9 mouse cellular contexts compared by ENCODE assay signal in the genomic region with DNA sequence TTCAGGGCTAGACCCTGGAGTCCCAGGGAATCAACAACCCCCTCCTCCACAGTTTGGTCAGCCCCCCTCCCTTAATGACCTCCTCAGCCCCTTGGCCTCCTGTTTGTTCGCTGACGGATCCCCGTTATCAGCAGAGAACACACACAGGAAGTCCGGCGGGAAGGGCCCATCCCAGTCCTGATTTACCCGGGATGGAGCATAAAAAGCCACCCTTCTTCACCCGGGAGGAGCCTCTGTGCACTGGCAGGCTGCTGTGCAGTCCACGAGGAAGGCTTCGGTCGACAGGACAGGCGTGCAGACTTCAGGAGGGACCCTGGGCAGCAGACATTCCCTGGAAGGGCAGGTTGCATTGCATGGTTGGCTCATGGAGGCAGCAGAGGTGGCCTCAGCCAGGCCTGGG. TPM values are rescaled to one million over a fixed set of nuclear protein-coding genes. Genes with fewer than 3 reads are reported as not detected.
A peak's percentile ranks its signal among the peaks of the same experiment; 100 is the strongest.
DNase-seq lines count a peak whose midpoint lies in the region; ATAC-seq and TF ChIP-seq lines count a peak whose summit lies in the region.
"Had no signal": no experiment of that assay in that cellular context is flagged by ENCODE, and none has a peak within 500 bp of the region (broad histone marks: within the 10 kb centered on the region; RNA-seq: fewer than 3 reads in every experiment).

No protein-coding gene starts in this region.

- H3K27ac ChIP-seq in left cerebral cortex, adult 2 months, result peak overlapping the region; percentile 67
- peak overlapping the region; percentile 81 for H3K27ac ChIP-seq in heart, embryonic 12.5 days (ENCODE audit: poor library complexity, severe bottlenecking)

- WGBS in heart, embryonic 12.5 days, result 26% methylated on average over 11 of the region's 11 CpGs

- no peaks in the 10 kb centered on the region for H3K9me3 ChIP-seq in heart, embryonic 12.5 days (replicated peaks)

- intact Hi-C loops in left cerebral cortex, adult 2 months (cut with DNase I), result no loop called here
- intact Hi-C loops in left cerebral cortex, postnatal 14 days (cut with DNase I), result no loop called here

- H3K4me3 ChIP-seq in left cerebral cortex, adult 2 months, result peak overlapping the region; percentile 33
- peak overlapping the region; percentile 69 for H3K4me3 ChIP-seq in heart, embryonic 12.5 days

- no peak for TF ChIP-seq CTCF in left cerebral cortex, adult 2 months (IDR thresholded peaks at IDR 0.05)

- H3K4me2 ChIP-seq in heart, embryonic 12.5 days, result peak overlapping the region; percentile 33; the same call in 1 of the 2 replicates

- peak overlapping the region; percentile 86 for H3K9ac ChIP-seq in heart, embryonic 12.5 days

- no peak for DNase-seq in left cerebral cortex, adult 2 months (ENCODE audit: extremely low spot score in 1 of 2, low spot score in 2 of 2)
- no peak for DNase-seq in left cerebral cortex, postnatal 14 days (ENCODE audit: low spot score in 2 of 2)
- DNase-seq in kidney, postnatal 10 days, result peak; percentile 84
- peak; percentile 90 for DNase-seq in lung, postnatal 25 days (ENCODE audit: low spot score)
- no peak for DNase-seq in left cerebral cortex, adult 11 months (ENCODE audit: low spot score)
- DNase-seq in retina, embryonic 14.5 days (ENCODE audit: low spot score), result no peak

- peaks cover 55% of the 10 kb centered on the region for H3K4me1 ChIP-seq in heart, embryonic 12.5 days (replicated peaks)

- peak; percentile 65 for ATAC-seq in heart, embryonic 12.5 days (ENCODE audit: insufficient number of reproducible peaks, low FRiP score)
- no peak for ATAC-seq in CD4-positive, CD25-positive, alpha-beta regulatory T cell, adult 4 months

- H3K27me3 ChIP-seq in heart, embryonic 12.5 days (replicated peaks), result no peaks in the 10 kb centered on the region

- H3K36me3 ChIP-seq in heart, embryonic 12.5 days, result peaks cover 5% of the 10 kb centered on the region; the same call in 1 of the 2 replicates

RNA-seq across cellular contexts. Expression of gene Gm20532, which starts 2.8 kb away (rescaled TPM):
- total RNA-seq in left cerebral cortex, adult 2 months (2021), result not detected
- total RNA-seq in left cerebral cortex, postnatal 14 days (2021), result not detected
- polyA plus RNA-seq in heart, embryonic 12.5 days (2016; fragmentation: Nextera tagmentation; extraction: Ambion mirVana), result 0.28 TPM in 1 of 2 replicates, not detected in the other
- not detected for polyA plus RNA-seq in CD4-positive, CD25-positive, alpha-beta regulatory T cell, adult 4 months (2017; shearing (Covaris generic))
- polyA plus RNA-seq: gonadal fat pad, adult 2 months had no signal

RNA-seq across cellular contexts. Expression of gene Egfl7, which starts 3.8 kb away (rescaled TPM):
- 10 to 100 TPM; 62.4 to 67.4 TPM for total RNA-seq in left cerebral cortex, adult 2 months (2021)
- 10 to 100 TPM; 68.5 to 78.9 TPM for total RNA-seq in left cerebral cortex, postnatal 14 days (2021)
- polyA plus RNA-seq in heart, embryonic 12.5 days (2016; fragmentation: Nextera tagmentation; extraction: Ambion mirVana), result 139 and 146 TPM in 2 replicates
- polyA plus RNA-seq in CD4-positive, CD25-positive, alpha-beta regulatory T cell, adult 4 months (2017; shearing (Covaris generic)), result not detected

RNA-seq across cellular contexts. Expression of gene Agpat2, which starts 20.6 kb away (rescaled TPM):
- total RNA-seq in left cerebral cortex, adult 2 months (2021), result 1 to 10 TPM; 1.3 to 1.8 TPM
- 1 to 10 TPM in 1 of 2 experiments, under 1 TPM in 1; 0.72 to 1.3 TPM for total RNA-seq in left cerebral cortex, postnatal 14 days (2021)
- 18.4 and 23.2 TPM in 2 replicates for polyA plus RNA-seq in heart, embryonic 12.5 days (2016; fragmentation: Nextera tagmentation; extraction: Ambion mirVana)
- polyA plus RNA-seq in CD4-positive, CD25-positive, alpha-beta regulatory T cell, adult 4 months (2017; shearing (Covaris generic)), result 1 to 10 TPM; 5.8 to 7.7 TPM

RNA-seq across cellular contexts. Expression of gene Fam69b, which starts 44.6 kb away (rescaled TPM):
- 10 to 100 TPM; 72.4 to 78.9 TPM for total RNA-seq in left cerebral cortex, adult 2 months (2021)
- 10 to 100 TPM; 80.3 TPM for total RNA-seq in left cerebral cortex, postnatal 14 days (2021)
- polyA plus RNA-seq in heart, embryonic 12.5 days (2016; fragmentation: Nextera tagmentation; extraction: Ambion mirVana), result 16.4 and 17.3 TPM in 2 replicates
- polyA plus RNA-seq in CD4-positive, CD25-positive, alpha-beta regulatory T cell, adult 4 months (2017; shearing (Covaris generic)), result 1 to 10 TPM; 1.5 to 2.6 TPM

Comparison
In these comparisons a context has a peak if more than half of its experiments do, and no peak if none do; other contexts are left out.
1. DNase-seq: peak in kidney, postnatal 10 days (single experiment) and lung, postnatal 25 days (single experiment); none in left cerebral cortex, adult 2 months (0 of 2), left cerebral cortex, postnatal 14 days (0 of 2), left cerebral cortex, adult 11 months (single experiment) and retina, embryonic 14.5 days (single experiment).